Mouse (Mus musculus): ENCODE measurements around the gene Arvcf.

GRCm38 (mm10) chr16:18449005-18449404 lies 101.0 kb downstream of the Arvcf start:
- TF ChIP-seq CTCF (IDR thresholded peaks at IDR 0.05; ENCODE audit: low read depth, low read length), result no peak
- TF ChIP-seq TAL1 (conservative IDR thresholded peaks at IDR 0.05; ENCODE audit: low read depth, low read length), result no peak
- TF ChIP-seq POLR2AphosphoS5 (IDR thresholded peaks at IDR 0.05; ENCODE audit: insufficient replicate concordance, low read depth, low read length), result no peak
